Mouse (Mus musculus) thymus, adult 2 months (tissue): ENCODE data around the gene Samd15.

Experiments
- CTCF ChIP-seq: fragments of 200-500 bp; IDR thresholded peaks from 2 replicates; pipeline ENCODE4 v1.5.1; 2012; ENCODE audit warnings: mild to moderate bottlenecking, control low read depth, low read length, moderate library complexity, borderline replicate concordance; ENCODE audit not compliant: control insufficient read depth, poor library complexity, insufficient read depth; ENCODE audit errors: extremely low read depth
- POLR2A ChIP-seq: fragments of 200-500 bp; IDR thresholded peaks from 2 replicates; pipeline ENCODE4 v1.6.1; 2012; ENCODE audit warnings: mild to moderate bottlenecking, low read length, control low read depth, moderate library complexity; ENCODE audit not compliant: control insufficient read depth, poor library complexity, insufficient read depth; ENCODE audit errors: extremely low read depth

DNA sequence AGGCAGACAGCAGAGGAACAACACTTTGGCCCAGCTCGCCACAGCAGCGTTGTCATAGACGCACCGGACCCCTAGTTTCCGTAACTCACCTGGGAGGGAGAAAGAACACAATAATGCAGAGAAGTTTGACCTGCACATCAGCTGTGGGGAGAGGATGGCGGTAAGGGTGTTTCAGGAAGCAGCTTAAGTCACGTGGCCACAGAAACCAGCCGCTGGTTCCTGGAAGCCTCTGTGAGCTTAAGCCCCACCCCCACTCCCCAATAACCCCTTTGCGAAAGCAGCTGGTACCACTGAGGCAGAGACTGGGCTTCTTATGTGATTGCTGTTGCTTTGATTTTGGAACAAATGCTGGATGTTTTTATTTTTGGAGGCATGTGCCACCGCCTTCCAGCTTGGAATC is 25.4 kb downstream of the Samd15 start:
- no peak for TF ChIP-seq POLR2A
- TF ChIP-seq CTCF, result no peak
